Mouse (Mus musculus): Measurements from ENCODE around the gene Ndufv3.

DNA sequence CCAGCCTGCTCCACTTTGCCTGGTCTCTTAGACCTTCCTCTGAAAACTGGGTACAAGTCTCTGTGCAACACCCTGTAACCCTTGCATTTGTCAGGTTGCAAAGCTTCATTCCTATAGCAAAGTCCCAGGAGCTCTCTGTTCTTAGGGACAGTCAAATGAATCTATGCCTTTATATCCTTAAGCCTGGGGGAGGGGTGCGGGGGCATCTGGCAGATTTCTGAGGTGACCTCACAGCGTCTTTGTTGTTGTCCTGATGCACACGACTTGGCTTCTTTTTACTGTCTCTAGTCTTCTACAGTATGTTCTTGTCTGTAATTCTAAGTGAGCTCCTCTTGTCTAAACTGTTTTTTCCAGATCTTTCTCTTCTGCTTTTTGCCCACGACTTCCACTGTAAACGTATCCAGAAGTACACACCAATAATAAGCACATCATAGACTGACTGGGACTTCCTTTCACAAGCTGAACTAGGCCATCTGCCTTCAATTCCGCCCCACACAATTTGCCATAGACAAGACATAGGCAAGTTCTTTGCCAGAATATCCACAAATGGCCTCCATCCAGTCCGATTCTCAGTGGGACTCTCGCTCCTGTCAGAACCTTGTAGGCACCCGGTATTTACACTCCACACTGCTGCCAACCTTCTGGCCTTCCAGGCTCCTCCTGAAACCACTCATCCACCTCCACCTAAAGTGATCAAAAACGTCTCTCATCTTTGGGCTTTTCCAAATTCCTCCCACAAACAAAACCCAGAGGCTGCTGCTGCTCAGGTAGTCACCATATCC lies 56.7 kb downstream of the Ndufv3 start:
- no peak for TF ChIP-seq CTCF (IDR thresholded peaks at IDR 0.05; ENCODE audit: insufficient read depth, low read length)
- no peak for TF ChIP-seq POLR2A (IDR thresholded peaks at IDR 0.05; ENCODE audit: borderline replicate concordance, extremely low read depth, low read depth, low read length)
